Mouse (Mus musculus): ENCODE results near the gene Tcf15. TPM values are rescaled to one million over a fixed set of nuclear protein-coding genes. Genes with fewer than 3 reads are reported as not detected.

Gene Tcf15
- polyA plus RNA-seq, 1 experiment from 2014 or later, result 13.1 TPM

Other genes starting within 250 kb of the Tcf15 start
- 0.14 and 0.23 TPM in 2 replicates for gene Angpt4, start 232.4 kb upstream of the Tcf15 start, polyA plus RNA-seq (2014; fragmentation: Nextera tagmentation; extraction: Ambion mirVana)
- 87.1 and 87.5 TPM in 2 replicates for gene Fam110a, start 163.3 kb upstream of the Tcf15 start, polyA plus RNA-seq (2014; fragmentation: Nextera tagmentation; extraction: Ambion mirVana)
- 0.56 and 0.73 TPM in 2 replicates for gene Slc52a3, start 147.1 kb upstream of the Tcf15 start, polyA plus RNA-seq (2014; fragmentation: Nextera tagmentation; extraction: Ambion mirVana)
- 27.1 and 31.4 TPM in 2 replicates for gene Scrt2, start 62.0 kb upstream of the Tcf15 start, polyA plus RNA-seq (2014; fragmentation: Nextera tagmentation; extraction: Ambion mirVana)
- 13.4 and 14.8 TPM in 2 replicates for gene Srxn1, start 38.0 kb upstream of the Tcf15 start, polyA plus RNA-seq (2014; fragmentation: Nextera tagmentation; extraction: Ambion mirVana)
- gene Csnk2a1, start 83.3 kb downstream of the Tcf15 start, polyA plus RNA-seq (2014; fragmentation: Nextera tagmentation; extraction: Ambion mirVana), result 70.3 and 135 TPM in 2 replicates
- gene Tbc1d20, start 150.3 kb downstream of the Tcf15 start, polyA plus RNA-seq (2014; fragmentation: Nextera tagmentation; extraction: Ambion mirVana), result 23.7 and 24.2 TPM in 2 replicates
- gene Rbck1, start 189.1 kb downstream of the Tcf15 start, polyA plus RNA-seq (2014; fragmentation: Nextera tagmentation; extraction: Ambion mirVana), result 64.7 and 70.6 TPM in 2 replicates
- 0.86 and 1.7 TPM in 2 replicates for gene Trib3, start 200.5 kb downstream of the Tcf15 start, polyA plus RNA-seq (2014; fragmentation: Nextera tagmentation; extraction: Ambion mirVana)
- 8.2 and 8.5 TPM in 2 replicates for gene Nrsn2, start 233.1 kb downstream of the Tcf15 start, polyA plus RNA-seq (2014; fragmentation: Nextera tagmentation; extraction: Ambion mirVana)